Mouse (Mus musculus) adrenal gland, postnatal 36 days (tissue): ENCODE results near the gene Pola1. TPM values are rescaled to one million over a fixed set of nuclear protein-coding genes. Genes with fewer than 3 reads are reported as not detected.

Experiments used
- DNase-seq, 2 experiments: peaks; one replicate each; pipeline ENCODE4 v3.0.0; 2021; ENCODE audit warnings: mixed read lengths in 1 of 2
- total RNA-seq, 2 experiments: library from RNA; stranded (reverse); gene quantifications; 2 replicates each; pipeline ENCODE4 v1.2.3; 2021

Gene Pola1
- total RNA-seq, 2 experiments from 2014 or later, result 11.0 to 11.3 TPM

- no peak for DNase-seq
Observed at GRCm38 (mm10) chrX:93289076-93289475, 342.9 kb downstream of the Pola1 start.

DNA sequence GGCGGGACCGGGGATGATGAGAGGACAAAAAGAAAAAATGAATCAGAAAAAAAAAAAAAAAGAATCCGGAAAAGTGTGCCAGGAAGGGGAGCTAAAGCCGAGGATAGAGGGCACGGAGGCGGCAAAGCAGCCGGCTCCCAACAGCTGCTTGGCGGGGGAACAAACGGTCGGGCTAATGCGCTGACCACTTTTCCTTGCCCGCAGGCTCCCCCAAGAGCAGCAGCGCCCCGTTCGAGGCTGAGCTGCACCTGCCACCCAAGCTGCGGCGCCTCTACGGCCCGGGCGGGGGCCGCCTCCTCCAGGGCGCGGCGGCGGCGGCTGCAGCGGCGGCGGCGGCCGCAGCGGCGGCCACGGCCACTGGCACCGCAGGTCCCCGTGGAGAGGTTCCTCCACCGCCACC lies 343.6 kb downstream of the Pola1 start:
- DNase-seq, result no peak

- DNase-seq, result peak; percentile 61 to 66
Observed at GRCm38 (mm10) chrX:93286291-93286893, 345.6 kb downstream of the Pola1 start, which contains the start of gene Arx. Arx (plus strand) TSS chrX:93286445.

GRCm38 (mm10) chrX:93285091-93285490 lies 346.9 kb downstream of the Pola1 start:
- no peak for DNase-seq

DNA sequence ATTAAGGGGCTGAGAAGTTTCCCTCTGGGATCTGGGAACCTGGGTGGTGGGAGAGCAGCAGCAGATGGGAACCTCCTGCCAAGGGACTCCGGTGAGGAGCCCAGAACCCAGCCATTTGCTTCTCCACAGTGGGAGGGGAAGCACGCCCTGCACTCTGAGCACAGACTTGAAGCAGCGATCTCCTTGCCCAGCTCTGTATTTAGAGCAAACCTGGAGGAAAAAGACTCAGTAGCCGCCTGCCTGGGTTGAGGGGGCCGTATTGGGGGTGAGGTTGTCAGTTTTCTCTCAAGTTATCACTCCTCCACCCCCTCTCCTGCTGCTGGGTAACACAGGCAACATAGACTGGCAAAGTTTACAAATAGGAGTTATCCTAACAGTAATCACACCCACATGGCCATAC lies 350.2 kb downstream of the Pola1 start:
- DNase-seq, result no peak

DNA sequence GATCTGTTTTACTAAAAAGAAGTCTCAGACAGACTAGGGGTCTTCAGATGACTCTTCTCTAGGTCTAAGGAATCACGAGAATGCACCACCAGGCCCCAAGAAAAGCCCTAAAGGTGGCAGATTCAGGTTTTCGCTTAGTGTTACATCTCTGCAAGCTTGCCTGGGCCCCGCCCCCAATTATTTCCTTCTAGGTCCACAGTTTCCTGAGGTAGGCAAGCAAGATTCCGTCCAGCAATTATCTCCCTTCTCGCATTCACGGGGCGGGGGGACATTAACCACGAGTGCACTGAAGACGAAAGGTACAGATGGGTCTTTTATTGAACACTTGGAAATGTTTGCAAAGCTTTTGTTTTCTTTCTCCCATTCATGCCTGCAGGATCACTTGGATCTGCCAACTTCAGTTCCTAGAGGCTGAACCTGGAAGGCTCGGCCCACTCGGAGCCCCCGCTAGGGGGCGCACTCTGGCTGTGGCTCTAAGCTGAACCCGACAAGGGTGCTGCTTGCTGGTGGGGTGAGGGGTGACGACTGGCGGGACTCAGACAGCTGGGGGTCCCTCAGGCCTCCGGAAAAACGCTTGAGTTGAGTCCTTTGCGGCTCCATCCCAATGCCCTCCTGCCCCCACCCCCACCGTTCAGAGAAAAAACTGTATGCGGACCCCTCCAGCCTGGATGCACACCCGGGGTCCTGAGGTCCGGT lies 350.8 kb downstream of the Pola1 start:
- peak; percentile 70 to 78 for DNase-seq

DNA sequence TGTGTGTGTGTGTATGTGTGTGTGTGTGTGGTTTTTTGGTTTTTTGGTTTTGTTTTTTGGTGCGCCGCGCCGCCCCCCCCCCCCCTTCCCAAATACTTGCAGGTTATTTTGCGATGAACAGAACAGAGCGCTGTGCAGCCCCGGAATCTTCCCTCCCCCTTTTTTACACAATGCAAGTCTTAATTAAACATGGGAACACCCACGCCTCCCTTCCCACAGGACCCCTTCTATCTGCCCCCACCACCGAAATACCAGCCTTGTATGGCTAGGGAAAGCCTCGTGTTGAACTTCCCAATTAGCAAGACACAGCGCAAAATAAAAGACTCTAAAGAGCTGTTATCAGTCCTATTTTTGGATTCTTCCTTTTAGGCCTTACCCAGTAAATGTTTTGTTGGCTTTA lies 352.0 kb downstream of the Pola1 start:
- no peak for DNase-seq

DNA sequence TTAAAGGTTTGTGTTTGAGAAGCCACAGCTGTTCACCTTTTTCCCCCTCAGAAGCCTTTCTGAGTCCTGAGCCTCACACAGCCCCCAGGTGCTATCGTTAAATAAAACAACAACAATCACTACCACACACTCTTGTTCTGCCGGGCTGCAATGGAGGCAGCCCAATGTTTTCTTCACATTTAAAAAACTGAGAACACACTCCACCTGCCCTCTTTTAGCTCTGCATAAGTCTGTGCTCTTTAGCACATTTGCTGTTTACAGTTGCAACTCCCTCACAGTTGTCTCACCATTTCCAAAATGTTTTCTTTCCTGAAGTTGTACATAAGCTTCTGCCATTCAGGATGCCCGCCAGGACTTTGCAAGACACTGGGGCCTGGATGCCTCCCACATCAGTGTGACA lies 356.3 kb downstream of the Pola1 start:
- DNase-seq, result no peak

Other genes starting within 250 kb of the Pola1 start
- under 1 TPM; 0.36 to 0.72 TPM for gene Pcyt1b, start 22.7 kb upstream of the Pola1 start, total RNA-seq
- gene Pdk3, start 200.0 kb upstream of the Pola1 start, total RNA-seq, result 10 to 100 TPM; 13.0 to 19.3 TPM